Mouse (Mus musculus) thymus, postnatal 36 days (tissue): ENCODE measurements around the gene Miip.
A peak's percentile ranks its signal among the peaks of the same experiment; 100 is the strongest.
"Not testable (repeated sequence)": the region's sequence is repeated elsewhere in the genome, so short reads cannot be mapped to it uniquely, and the experiment has no call there.

Experiments
- DNase-seq, 2 experiments: peaks; one replicate each; pipeline ENCODE4 v3.0.0; 2022; ENCODE audit warnings: mixed read lengths in 2 of 2

The Miip gene

DNA sequence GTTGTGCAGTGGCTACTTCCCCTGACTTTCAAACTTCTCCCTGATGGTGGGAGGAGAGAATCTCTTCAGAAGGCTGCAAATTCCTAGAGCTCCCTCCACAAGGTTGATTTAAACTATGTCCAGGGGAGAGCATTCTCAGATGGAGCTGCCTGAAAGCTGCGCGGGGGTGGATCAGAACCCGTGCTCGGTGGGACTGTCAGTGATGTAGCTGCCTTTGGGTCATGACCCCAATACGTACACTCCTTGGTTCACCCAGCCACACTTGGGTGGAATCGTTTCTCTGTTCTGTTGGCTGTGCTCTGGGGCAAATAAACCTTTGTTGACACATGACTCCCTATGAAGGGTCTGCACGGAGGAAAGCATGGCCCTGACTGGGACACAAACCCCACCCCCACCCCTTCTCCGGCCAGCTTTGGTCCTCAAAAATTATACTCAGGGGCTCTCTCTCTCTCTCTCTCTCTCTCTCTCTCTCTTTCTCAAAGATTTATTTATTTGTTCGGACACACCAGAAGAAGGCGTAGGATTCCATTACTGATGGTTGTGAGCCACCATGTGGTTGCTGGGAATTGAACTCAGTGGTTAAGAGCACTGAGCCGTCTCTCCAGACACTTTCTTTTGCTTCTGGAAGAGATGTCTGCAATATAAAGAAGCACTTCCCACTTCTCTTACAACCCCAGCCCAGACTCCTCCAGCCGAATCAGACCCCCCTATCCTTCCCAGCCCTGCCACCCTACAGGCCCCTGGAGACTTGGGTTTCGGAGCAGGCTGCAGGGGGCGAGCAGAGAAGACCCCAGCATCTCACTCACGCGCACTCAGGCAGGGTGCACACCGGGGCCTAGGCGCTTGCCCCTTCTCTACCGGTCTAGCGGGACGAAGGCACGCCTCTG lies 810 bp downstream of the Miip start:
- DNase-seq = no peak

DNA sequence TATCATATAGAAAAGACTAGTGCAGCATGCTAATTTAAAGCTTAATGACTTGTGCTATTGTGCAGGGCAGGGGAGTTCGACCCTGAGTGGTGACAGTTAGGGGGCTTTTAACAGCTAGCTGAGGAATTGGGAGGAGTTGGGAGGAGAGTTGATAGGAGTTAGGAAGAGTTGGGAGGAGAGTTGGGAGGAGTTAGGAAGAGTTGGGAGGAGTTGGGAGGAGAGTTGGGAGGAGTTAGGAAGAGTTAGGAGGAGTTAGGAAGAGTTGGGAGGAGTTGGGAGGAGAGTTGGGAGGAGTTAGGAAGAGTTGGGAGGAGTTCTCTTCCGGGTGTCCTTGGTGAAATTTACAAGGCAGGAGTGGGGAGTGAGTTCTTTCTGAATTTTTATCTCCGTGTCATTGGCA lies 1.8 kb downstream of the Miip start:
- not testable (repeated sequence) for DNase-seq

DNA sequence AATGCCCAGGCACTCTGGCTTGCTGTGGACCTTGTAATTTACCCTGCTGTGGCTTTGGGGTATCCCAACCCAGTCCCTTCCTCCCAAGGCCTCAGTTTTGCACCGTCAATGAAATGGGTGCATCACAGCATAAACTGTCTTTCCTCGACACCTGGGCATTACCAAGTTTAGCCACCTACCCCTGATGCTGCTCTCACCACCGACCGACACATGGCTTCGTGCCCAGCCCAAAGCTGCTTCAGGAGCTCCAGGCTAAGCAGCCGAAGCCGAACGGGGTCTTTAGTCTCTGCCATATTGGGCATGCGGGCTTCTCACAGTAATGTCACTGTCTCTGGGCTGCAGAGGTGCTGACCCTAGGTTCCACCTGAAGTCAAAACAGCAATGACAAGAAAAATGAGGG lies 2.6 kb downstream of the Miip start:
- no peak for DNase-seq

DNA sequence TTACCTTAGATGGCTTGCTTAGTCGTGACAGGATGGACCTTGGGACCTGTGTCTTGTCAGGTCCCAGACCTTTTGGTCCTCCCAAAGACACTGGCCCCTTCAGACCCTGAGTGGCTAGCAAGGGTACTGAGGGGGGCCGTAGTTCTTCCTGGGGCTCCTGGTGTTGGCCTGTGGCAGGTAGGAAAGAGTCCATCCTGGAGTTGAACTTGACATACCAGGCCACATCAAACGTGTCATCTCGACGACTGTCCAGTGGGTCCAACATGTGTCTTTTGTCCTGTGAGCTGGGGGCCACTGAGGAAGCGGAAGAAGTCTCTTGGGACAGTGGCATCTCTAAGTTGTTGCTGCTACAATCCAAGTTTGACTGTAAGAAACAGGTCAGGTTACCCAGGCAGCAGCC lies 3.0 kb downstream of the Miip start:
- no peak for DNase-seq

DNA sequence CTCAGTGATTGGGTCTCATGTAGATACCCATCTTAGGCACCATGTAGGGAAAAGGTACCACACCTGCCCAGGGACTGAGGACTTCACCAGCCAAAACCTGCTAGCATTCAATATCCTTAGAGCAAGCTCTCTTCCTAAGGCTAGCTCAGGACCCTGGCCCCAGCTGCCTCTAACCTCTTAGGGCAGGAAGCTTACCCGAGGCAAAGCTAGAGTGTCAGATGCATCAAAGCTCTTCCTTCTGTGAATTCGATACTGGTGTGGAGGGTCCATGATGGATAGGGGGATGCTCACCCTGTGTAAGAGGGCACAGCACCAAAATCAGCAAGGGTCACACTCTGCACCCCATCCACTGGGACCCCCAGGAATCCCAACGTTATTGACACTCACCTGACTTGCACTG lies 6.6 kb downstream of the Miip start:
- no peak for DNase-seq

DNA sequence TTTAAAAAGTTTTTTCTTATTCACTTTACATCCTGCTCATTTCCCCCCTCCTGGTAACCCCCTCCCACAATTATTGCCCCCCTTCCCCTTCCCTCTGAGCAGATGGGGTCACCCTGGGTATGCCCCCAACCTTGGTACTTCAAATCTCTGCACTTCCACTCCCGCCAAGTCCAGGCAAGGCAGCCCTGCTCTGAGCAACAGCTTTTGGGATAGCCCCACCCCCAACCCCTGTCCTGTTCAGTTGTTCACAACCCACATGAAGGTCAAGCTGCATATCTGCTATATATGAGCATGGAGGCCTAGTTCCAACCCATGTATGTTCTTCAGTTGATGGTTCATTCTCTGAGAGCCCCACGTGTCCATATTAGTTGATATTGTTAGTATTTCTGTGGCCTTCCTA lies 17.8 kb downstream of the Miip start:
- no peak for DNase-seq

DNA sequence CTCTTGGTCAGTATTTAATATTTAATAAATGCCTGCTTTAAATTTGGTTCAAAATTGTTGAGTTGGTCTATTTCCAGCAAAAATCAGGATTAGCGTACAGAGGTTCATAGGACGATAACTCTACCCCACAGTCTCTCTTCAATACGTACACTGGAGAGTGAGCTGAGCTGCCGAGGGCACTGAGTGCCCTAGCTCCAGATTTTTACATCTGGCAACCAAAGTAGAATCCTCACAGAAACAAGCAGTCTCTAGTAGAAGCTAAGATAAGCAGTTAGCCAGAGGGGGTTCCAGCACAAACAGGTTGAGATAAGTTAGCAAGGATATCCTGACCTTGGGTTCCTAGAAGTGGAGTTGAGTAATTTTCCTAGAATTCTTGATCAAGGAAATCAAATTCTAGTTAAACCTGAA lies 20.0 kb downstream of the Miip start:
- DNase-seq = no peak

DNA sequence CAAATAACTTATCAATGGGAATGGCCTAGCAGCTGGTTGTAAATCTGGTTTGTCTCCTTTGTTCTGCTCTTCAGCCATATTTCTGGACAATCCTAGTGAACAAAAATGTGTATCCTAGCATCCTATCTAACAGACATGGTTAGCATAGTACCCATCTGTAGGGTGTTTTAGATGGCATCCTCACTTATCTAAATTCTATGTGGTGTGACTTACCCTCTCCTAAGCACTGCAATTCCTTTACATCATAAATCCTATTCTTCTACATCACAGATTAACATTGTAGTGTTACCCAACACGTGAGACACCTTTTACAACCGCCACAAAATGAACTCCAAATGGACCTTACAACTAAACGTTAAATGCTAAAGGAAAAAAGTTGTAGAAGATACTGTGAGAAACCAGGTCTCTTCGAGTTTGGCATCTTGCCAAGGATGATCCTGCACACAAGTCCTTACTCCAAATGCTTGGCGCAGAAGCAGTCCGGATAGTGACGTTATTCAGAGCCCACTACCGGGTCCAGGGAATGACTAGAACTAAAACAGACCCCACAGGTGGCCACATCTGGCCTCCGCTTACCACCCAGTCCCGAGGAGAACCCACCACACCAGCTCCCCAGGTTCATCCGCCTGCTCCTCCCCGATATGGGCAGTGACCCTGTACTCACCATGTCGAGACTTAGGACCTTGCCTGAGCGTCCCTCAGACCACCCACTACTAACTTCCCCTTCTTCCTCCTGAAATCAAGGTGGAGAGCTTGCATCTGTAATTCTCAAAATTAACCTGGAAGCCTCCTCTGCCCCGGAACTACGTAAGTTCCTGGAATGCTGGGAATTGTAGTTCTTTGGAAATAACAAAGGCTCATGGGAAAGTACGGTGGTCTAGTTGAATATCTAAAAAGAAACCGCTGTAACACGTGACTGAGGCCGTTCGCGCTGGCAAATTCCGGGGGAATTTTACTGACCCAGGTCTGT lies 20.7 kb downstream of the Miip start, which contains the start of gene Zfp933:
Gene Zfp933 (minus strand): TSS at position 753 of the 970 bp plus-strand sequence.
- DNase-seq = peak; percentile 44

DNA sequence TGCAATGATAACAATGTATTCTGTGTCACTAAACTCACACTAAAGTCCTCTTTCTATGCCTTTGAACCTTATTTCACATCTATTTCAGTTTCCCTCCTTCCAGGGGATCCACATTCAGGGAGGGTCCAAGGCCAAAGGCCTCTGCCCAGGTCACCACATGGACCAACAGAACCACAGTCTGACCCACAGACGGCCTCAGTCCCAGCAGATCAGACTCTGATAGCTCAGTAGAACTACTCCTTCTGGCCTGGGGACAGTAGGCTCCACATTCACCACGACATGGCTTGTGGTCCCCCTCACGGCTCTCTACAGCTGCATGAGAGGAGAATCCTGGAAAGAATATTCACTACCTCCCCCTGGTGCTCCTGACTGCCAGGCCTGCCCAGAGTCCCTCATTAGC lies 25.7 kb downstream of the Miip start:
- DNase-seq = no peak

DNA sequence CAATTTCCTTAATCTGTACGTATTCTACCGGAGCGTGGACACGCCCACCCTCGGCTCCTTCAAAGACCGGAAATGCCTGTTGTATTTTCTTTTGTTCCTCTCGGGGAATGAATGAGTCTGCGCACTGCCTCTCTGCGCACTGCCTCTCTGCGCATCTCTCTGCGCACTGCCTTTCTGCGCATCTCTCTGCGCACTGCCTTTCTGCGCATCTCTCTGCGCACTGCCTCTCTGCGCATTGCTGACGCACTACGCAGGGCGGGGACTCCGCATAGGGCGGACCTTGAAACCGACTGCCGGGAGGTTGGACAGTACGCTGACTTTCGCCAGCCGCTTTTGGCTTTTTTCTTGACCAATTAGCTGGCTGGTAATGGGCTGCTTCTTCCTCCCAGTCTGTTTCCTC lies 29.3 kb downstream of the Miip start:
- DNase-seq = peak in 1 of 2 experiments; percentile 26

DNA sequence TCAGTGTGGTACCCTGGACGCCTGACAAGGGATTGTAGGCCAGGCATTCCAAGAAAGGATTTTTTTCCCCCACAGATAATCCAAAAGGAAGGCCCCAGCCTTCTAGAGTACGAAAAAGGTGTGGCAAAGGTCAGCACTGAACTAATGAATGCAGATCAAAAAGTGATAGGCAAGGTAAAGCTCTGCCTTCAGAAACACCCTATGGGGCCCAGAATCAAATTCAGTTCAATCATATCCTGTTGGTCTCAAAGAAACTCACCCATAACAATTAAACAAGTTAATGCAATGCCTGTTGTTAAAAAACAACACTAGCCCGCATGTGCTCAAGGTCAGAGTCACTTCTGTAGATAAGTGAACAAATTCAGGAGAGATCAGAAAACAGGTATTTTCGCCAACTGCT lies 44.2 kb downstream of the Miip start:
- DNase-seq = no peak

DNA sequence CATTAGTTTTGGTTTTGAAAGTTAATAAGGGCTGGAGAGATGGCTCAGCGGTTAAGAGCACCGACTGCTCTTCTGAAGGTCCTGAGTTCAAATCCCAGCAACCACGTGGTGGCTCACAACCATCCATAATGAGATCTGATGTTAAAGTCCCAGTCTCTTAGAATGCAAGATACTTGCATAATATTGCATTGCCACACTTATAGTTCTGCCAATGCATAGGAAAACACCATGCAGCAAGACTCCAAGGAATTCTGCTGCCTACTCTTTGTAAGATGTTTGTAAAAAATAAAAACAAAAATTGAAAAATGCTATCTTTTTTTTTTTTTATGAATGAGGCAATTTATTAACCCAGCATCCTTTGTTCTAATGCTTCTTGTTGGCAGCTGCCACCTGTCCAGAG lies 47.2 kb downstream of the Miip start:
- DNase-seq = not testable (repeated sequence)

DNA sequence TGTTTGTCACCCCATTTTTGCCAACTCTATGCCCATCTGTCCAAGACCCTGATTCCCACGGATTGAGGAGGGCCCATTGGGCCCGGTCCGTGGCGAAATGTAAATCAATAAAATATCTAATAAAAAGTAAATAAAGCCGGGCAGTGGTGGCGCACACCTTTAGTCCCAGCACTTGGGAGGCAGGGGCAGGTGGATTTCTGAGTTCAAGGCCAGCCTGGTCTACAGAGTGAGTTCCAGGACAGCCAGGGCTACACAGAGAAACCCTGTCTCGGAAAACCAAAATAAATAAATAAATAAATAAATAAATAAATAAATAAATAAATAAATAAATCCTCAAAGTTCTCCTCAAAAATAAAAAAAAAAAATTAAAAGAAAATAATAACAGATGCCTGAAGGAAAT lies 49.0 kb downstream of the Miip start:
- not testable (repeated sequence) for DNase-seq

DNA sequence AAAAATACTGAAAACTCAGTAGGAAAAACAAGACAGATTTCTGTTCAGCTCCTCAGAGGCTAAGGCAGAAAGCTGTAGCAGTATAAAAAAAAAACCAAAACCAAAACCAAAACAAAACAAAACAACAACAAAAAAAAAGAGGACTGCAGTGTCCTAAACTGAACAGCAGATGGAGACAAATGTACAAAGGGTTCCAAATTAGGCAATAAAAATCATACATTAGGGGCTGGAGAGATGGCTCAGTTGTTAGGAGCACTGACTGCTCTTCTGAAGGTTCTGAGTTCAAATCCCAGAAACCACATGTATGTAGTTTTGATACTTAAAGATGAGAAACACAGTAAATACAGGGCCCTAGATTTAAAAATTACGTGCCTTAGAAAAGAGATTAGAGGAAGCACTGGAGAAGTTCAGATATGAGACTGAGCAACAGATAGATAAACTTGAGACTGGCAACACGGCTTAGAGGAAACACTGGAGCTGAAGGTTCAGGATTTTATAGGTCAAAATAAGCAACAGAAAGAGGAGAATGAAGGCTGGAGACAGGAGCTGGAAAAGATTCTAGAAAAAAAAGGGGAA lies 53.9 kb downstream of the Miip start:
- DNase-seq = no peak

DNA sequence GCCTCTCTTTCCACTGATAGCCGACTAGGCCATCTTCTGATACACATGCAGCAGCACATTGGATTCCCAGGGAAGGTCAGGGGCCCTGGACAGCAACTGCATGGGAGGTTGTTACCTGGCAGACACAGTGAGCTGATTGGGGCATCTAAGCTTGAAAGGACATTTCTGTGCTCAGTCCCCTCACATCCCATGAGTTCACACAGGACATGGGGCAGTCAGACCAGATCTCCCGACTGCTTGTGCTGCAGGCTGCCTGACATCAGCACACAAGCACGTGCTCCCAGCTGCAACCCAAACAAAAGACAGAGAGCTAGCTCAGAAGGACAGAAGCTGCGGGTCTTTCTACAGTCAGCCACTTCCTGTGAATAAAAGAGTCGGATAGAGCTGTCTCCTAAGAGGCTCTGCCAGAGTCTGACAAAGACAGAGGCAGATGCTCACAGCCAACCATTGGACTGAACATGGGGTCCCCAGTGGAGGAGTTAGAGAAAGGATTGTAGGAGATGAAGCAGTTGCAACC lies 55.3 kb downstream of the Miip start:
- peak in 1 of 2 experiments; percentile 18 for DNase-seq
